Mouse (Mus musculus): ENCODE measurements around the gene Dot1l.

- TF ChIP-seq CTCF (IDR thresholded peaks at IDR 0.05; ENCODE audit: borderline replicate concordance, insufficient read depth, low read length) = no peak
- no peak for TF ChIP-seq POLR2A (IDR thresholded peaks at IDR 0.05; ENCODE audit: low read depth, low read length)
Observed at GRCm38 (mm10) chr10:80838346-80838912, 83.4 kb downstream of the Dot1l start.

All from embryonic fibroblast, embryonic 13.5 days (primary cell).